Mouse (Mus musculus): ENCODE data around the gene Idh3a.

DNA sequence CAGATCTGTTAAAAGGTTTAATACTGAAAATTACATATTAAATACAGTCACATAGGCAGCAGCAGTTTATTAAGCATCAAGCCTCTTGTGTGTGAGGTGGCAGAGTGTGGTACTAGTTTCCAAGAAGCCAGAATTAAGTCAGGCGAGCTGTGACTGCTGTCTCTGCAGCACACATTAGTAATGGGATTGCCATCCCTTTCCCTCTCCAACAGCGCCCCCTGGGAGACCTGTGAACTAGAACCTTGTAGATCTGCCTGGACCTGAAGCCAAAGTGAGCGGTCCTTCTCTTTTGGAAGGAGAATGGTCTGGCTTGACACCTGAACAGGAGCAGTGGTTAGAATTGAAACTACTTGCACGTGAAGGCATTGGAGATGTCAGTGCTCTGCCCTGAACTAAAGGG, 18.8 kb downstream of the Idh3a start:
- TF ChIP-seq CTCF (IDR thresholded peaks at IDR 0.05; ENCODE audit: low read depth, low read length) (peak; percentile 63), POLR2A (IDR thresholded peaks at IDR 0.05; ENCODE audit: insufficient read depth, low read length) (no peak)
